Mouse (Mus musculus) hindlimb bud, embryonic 11.5 days (tissue): Measurements from ENCODE around the gene Gemin5.
A peak's percentile ranks its signal among the peaks of the same experiment; 100 is the strongest.
"Not testable (repeated sequence)": the region's sequence is repeated elsewhere in the genome, so short reads cannot be mapped to it uniquely, and the experiment has no call there.

Experiments used
- DNase-seq: peaks from one replicate; pipeline ENCODE4 v3.0.0-alpha.2; 2012; ENCODE audit warnings: low read depth, low spot score; ENCODE audit errors: extremely low spot score

The Gemin5 gene

GRCm38 (mm10) chr11:58117044-58117652 lies 51.2 kb downstream of the Gemin5 start:
- no peak for DNase-seq

GRCm38 (mm10) chr11:58116560-58116959 lies 51.8 kb downstream of the Gemin5 start:
- no peak for DNase-seq

- no peak for DNase-seq
These were observed 60.5 kb downstream of the Gemin5 start for GRCm38 (mm10) chr11:58107664-58108337.

GRCm38 (mm10) chr11:58107009-58107408 lies 61.3 kb downstream of the Gemin5 start:
- DNase-seq: no peak

GRCm38 (mm10) chr11:58104351-58104791 lies 64.0 kb downstream of the Gemin5 start:
- no peak for DNase-seq

GRCm38 (mm10) chr11:58103697-58104306 lies 64.5 kb downstream of the Gemin5 start, which contains the start of gene Cnot8:
Gene Cnot8 (plus strand): TSS chr11:58104153.
- peak; percentile 89 for DNase-seq

- no peak for DNase-seq
These were observed 65.0 kb downstream of the Gemin5 start for GRCm38 (mm10) chr11:58103344-58103653.

- DNase-seq: no peak
These were observed 65.6 kb downstream of the Gemin5 start for GRCm38 (mm10) chr11:58102581-58103343.

GRCm38 (mm10) chr11:58102146-58102545 lies 66.2 kb downstream of the Gemin5 start:
- DNase-seq: no peak

- no peak for DNase-seq
These were observed 67.1 kb downstream of the Gemin5 start for GRCm38 (mm10) chr11:58101194-58101720.

GRCm38 (mm10) chr11:58100006-58100405 lies 68.3 kb downstream of the Gemin5 start:
- DNase-seq: no peak

GRCm38 (mm10) chr11:58098366-58098720 lies 70.0 kb downstream of the Gemin5 start:
- DNase-seq: not testable (repeated sequence)

GRCm38 (mm10) chr11:58097621-58098365 lies 70.5 kb downstream of the Gemin5 start:
- no peak for DNase-seq

- DNase-seq: no peak
These were observed 71.3 kb downstream of the Gemin5 start for GRCm38 (mm10) chr11:58096821-58097620.

- DNase-seq: no peak
These were observed 72.2 kb downstream of the Gemin5 start for GRCm38 (mm10) chr11:58096160-58096559.

GRCm38 (mm10) chr11:58095561-58095960 lies 72.8 kb downstream of the Gemin5 start:
- DNase-seq: no peak

GRCm38 (mm10) chr11:58094766-58095165 lies 73.6 kb downstream of the Gemin5 start:
- no peak for DNase-seq

- no peak for DNase-seq
These were observed 75.3 kb downstream of the Gemin5 start, which contains the start of gene Gm12248 for GRCm38 (mm10) chr11:58093021-58093528. Gene Gm12248 (minus strand): TSS chr11:58093134.

GRCm38 (mm10) chr11:58092541-58092940 lies 75.8 kb downstream of the Gemin5 start:
- DNase-seq: no peak

- DNase-seq: no peak
These were observed 86.6 kb downstream of the Gemin5 start for GRCm38 (mm10) chr11:58081716-58082115.
